ENCODE assay signal across 7 mouse cellular contexts in the genomic region with DNA sequence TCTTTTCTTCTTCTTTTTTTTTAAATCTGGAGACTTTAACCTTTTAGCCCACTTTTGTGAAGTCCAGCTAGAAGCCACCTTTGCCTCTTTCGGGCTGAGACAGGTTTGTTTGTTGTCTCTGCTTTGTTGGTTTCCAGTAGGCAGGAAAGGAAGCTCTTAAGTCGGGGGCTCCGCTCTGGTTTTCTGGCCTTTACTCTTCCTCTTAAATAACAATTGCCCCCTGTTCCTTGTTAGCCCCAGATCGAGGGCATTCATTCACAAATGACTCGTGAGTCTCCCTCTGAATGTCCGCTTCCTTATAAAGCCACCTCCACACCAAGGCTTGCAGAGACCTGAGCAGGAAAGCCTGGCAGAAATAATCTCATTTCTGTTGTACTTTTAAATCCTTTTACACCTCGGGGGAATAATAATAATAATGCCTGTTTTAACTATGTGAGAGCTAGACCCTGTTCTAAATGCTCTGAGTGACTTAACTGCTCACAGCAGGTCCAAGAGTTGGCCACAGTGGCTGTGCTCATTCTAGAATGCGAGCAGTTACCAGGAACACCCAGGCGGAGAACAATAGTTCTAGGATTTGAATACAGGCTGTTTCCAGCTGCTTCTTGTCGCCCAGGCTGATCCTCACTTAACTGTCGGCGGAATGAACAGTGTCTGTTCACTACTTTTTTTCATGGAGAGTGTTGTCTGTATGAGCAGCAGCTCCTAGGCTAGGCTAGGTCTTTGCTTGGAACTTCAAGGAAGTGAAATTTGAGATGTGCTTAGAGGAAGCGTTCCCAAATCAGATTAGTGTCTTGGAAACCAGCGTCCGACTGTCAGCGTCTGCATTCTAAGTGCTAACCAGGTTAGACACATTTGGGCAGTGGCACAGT. TPM values are rescaled to one million over a fixed set of nuclear protein-coding genes. Genes with fewer than 3 reads are reported as not detected.
DNase-seq lines count a peak whose midpoint lies in the region; ATAC-seq and TF ChIP-seq lines count a peak whose summit lies in the region.

No protein-coding gene starts in this region.

- DNase-seq in ES-E14 (ENCODE audit: low read depth, low spot score) = peak; percentile 73
- peak; percentile 39 for DNase-seq in heart, postnatal 0 days (ENCODE audit: low spot score)
- peak; percentile 69 for DNase-seq in retina, embryonic 14.5 days (ENCODE audit: low spot score)
- DNase-seq in natural killer cell, adult 2 months (ENCODE audit: low spot score in 2 of 2) = no peak

- ATAC-seq in heart, postnatal 0 days (ENCODE audit: insufficient read depth, low read depth) = no peak
- no peak for ATAC-seq in limb, embryonic 12.5 days (ENCODE audit: insufficient number of reproducible peaks, insufficient read depth, low FRiP score, low TSS enrichment, low read depth)
- no peak for ATAC-seq in activated CD4-positive, CD25-positive, alpha-beta regulatory T cell, adult 4 months

- peaks cover 7 to 16% of the 10 kb centered on the region in 2 experiments for H3K4me1 ChIP-seq in ES-E14 (ENCODE audit: control insufficient read depth in 2 of 2, insufficient read depth in 2 of 2, low read length in 2 of 2, poor library complexity in 1 of 2)
- H3K4me1 ChIP-seq in brown adipose tissue, adult 24 weeks (ENCODE audit: control insufficient read depth, insufficient read depth, insufficient read length, low read length) = peaks cover 2% of the 10 kb centered on the region
- peaks cover 15% of the 10 kb centered on the region for H3K4me1 ChIP-seq in heart, postnatal 0 days (ENCODE audit: control insufficient read depth, insufficient read depth)
- peaks cover 22% of the 10 kb centered on the region for H3K4me1 ChIP-seq in limb, embryonic 12.5 days (replicated peaks)

- H3K4me2 ChIP-seq in heart, postnatal 0 days (ENCODE audit: low read depth, low read length) = peak overlapping the region; percentile 51
- peak overlapping the region; percentile 58 for H3K4me2 ChIP-seq in limb, embryonic 12.5 days

- H3K27ac ChIP-seq in ES-E14 (ENCODE audit: insufficient read depth, low read depth, low read length, poor library complexity, severe bottlenecking) = peak overlapping the region; percentile 100
- H3K27ac ChIP-seq in brown adipose tissue, adult 24 weeks (replicated peaks; ENCODE audit: low read depth, low read length) = peak overlapping the region; percentile 78
- peak overlapping the region; percentile 99 for H3K27ac ChIP-seq in heart, postnatal 0 days (ENCODE audit: low read depth)
- H3K27ac ChIP-seq in limb, embryonic 12.5 days = peak overlapping the region; percentile 100

- no peak for TF ChIP-seq CTCF in heart, postnatal 0 days (IDR thresholded peaks at IDR 0.05; ENCODE audit: low read depth)

- 20% methylated on average over 16 of the region's 16 CpGs for WGBS in heart, postnatal 0 days
- 7% methylated on average over 16 of the region's 16 CpGs for WGBS in limb, embryonic 12.5 days

- H3K4me3 ChIP-seq in ES-E14 (ENCODE audit: insufficient read depth in 1 of 2, low read depth in 1 of 2, low read length in 2 of 2, poor library complexity in 1 of 2, severe bottlenecking in 1 of 2) = peak overlapping the region; percentile 46 to 66
- peak overlapping the region; percentile 46 for H3K4me3 ChIP-seq in brown adipose tissue, adult 24 weeks (ENCODE audit: insufficient read depth, low read depth, low read length)
- H3K4me3 ChIP-seq in heart, postnatal 0 days (ENCODE audit: low read depth, low read length) = peak overlapping the region; percentile 12
- 0 out of 2 replicates have a peak overlapping the region, but pooled peaks have one; percentile 9 for H3K4me3 ChIP-seq in limb, embryonic 12.5 days (replicated peaks)

- H3K27me3 ChIP-seq in heart, postnatal 0 days (ENCODE audit: control insufficient read depth, insufficient read depth, low read length) = no peaks in the 10 kb centered on the region
- H3K27me3 ChIP-seq in limb, embryonic 12.5 days = no peaks in the 10 kb centered on the region

- H3K9me3 ChIP-seq in ES-E14 (ENCODE audit: control insufficient read depth, insufficient read depth, low read depth, low read length) = no peaks in the 10 kb centered on the region
- no peaks in the 10 kb centered on the region for H3K9me3 ChIP-seq in heart, postnatal 0 days (replicated peaks; ENCODE audit: control insufficient read depth, low read length)
- no peaks in the 10 kb centered on the region for H3K9me3 ChIP-seq in limb, embryonic 12.5 days

- TF ChIP-seq EP300 in heart, postnatal 0 days (IDR thresholded peaks at IDR 0.05; ENCODE audit: low read depth) = no peak

- no peaks in the 10 kb centered on the region for H3K36me3 ChIP-seq in ES-E14 (ENCODE audit: control insufficient read depth, insufficient read depth, low read length, poor library complexity, severe bottlenecking)
- H3K36me3 ChIP-seq in heart, postnatal 0 days (replicated peaks; ENCODE audit: control insufficient read depth, insufficient read depth, low read length) = no peaks in the 10 kb centered on the region
- H3K36me3 ChIP-seq in limb, embryonic 12.5 days = no peaks in the 10 kb centered on the region

- in situ Hi-C loops in ES-E14 (cut with MboI; ENCODE audit: low sequenced_read_pairs in 2 of 2, unreplicated experiment in 2 of 2) = no loop called here

- peak overlapping the region; percentile 64 for H3K9ac ChIP-seq in ES-E14 (ENCODE audit: insufficient read depth, low read depth, low read length, poor library complexity, severe bottlenecking)
- peak overlapping the region; percentile 22; the same call in 1 of the 2 replicates for H3K9ac ChIP-seq in heart, postnatal 0 days (replicated peaks; ENCODE audit: low read depth, low read length)
- peak overlapping the region; percentile 35; the same call in 1 of the 2 replicates for H3K9ac ChIP-seq in limb, embryonic 12.5 days (replicated peaks)

TF ChIP-seq in ES-E14, 5 proteins besides CTCF, POLR2A, EP300 and RAD21:
- TF ChIP-seq ZC3H11A (IDR thresholded peaks at IDR 0.05; ENCODE audit: borderline replicate concordance, low read depth, low read length) (no peak), MAFK (IDR thresholded peaks at IDR 0.05; ENCODE audit: insufficient read depth, low read depth, low read length) (no peak), HCFC1 (IDR thresholded peaks at IDR 0.05; ENCODE audit: borderline replicate concordance, insufficient read depth, low read length) (no peak), ZNF384 (IDR thresholded peaks at IDR 0.05; ENCODE audit: low read depth, low read length) (peak; percentile 70), CHD2 (IDR thresholded peaks at IDR 0.05; ENCODE audit: low read depth, low read length) (peak; percentile 58; the same call in 1 of the 2 replicates)

RNA-seq across cellular contexts. Expression of gene Arid1a, which starts 59.3 kb away (rescaled TPM):
- 62.6 and 75.6 TPM in 2 replicates for total RNA-seq in ES-E14 (2012; rRNA removed)
- polyA plus RNA-seq in brown adipose tissue, adult 24 weeks (2012; ENCODE audit: insufficient read depth, insufficient read length, missing spikeins) = 13.5 and 18.7 TPM in 2 replicates
- 27.9 and 33.3 TPM in 2 replicates for total RNA-seq in heart, postnatal 0 days (2014; rRNA removed; ENCODE audit: low replicate concordance)
- 9.7 and 10.1 TPM in 2 replicates for polyA plus RNA-seq in heart, postnatal 0 days (2015; fragmentation: Nextera tagmentation; extraction: Ambion mirVana)
- polyA plus RNA-seq in limb, embryonic 12.5 days (2016; fragmentation: Nextera tagmentation; extraction: Ambion mirVana) = 39.6 and 41.6 TPM in 2 replicates
- 10 to 100 TPM; 58.4 to 79.1 TPM for polyA plus RNA-seq in activated CD4-positive, CD25-positive, alpha-beta regulatory T cell, adult 4 months (2017; shearing (Covaris generic))

Comparison
In these comparisons a context has a peak if more than half of its experiments do, and no peak if none do; other contexts are left out.
1. DNase-seq: peak in ES-E14 (single experiment), heart, postnatal 0 days (single experiment) and retina, embryonic 14.5 days (single experiment); none in natural killer cell, adult 2 months (0 of 2).
2. Peak in every context shown above with its lines, with median percentiles within 50 percentile points of each other: H3K27ac ChIP-seq, H3K4me3 ChIP-seq and H3K9ac ChIP-seq.